In genomic region chr12:53246581-53247490, GRCm38 (mm10) we compare ENCODE assay signal across 8 mouse cellular contexts. TPM values are rescaled to one million over a fixed set of nuclear protein-coding genes. Genes with fewer than 3 reads are reported as not detected.
A peak's percentile ranks its signal among the peaks of the same experiment; 100 is the strongest.
DNase-seq lines count a peak whose midpoint lies in the region; ATAC-seq lines count a peak whose summit lies in the region.

No protein-coding gene starts in this region.

- under 1% methylated on average over 28 of the region's 28 CpGs for WGBS in lung, embryonic 16.5 days
- 1% methylated on average over 28 of the region's 28 CpGs for WGBS in hindbrain, embryonic 12.5 days
- WGBS in liver, embryonic 13.5 days (ENCODE audit: insufficient replicate concordance) = 1% methylated on average over 28 of the region's 28 CpGs
- WGBS in stomach, embryonic 14.5 days = 1% methylated on average over 28 of the region's 28 CpGs

- H3K27me3 ChIP-seq in lung, embryonic 16.5 days (ENCODE audit: control insufficient read depth, insufficient read depth, low read depth, low read length) = peaks cover 78% of the 10 kb centered on the region
- peaks cover 3% of the 10 kb centered on the region for H3K27me3 ChIP-seq in hindbrain, embryonic 12.5 days
- H3K27me3 ChIP-seq in liver, embryonic 13.5 days = peaks cover 74% of the 10 kb centered on the region
- peaks cover 39% of the 10 kb centered on the region for H3K27me3 ChIP-seq in stomach, embryonic 14.5 days (ENCODE audit: control insufficient read depth, insufficient read depth, low read length)

- H3K9me3 ChIP-seq in lung, embryonic 16.5 days (ENCODE audit: control insufficient read depth, low read length) = no peaks in the 10 kb centered on the region
- no peaks in the 10 kb centered on the region for H3K9me3 ChIP-seq in hindbrain, embryonic 12.5 days (replicated peaks)
- H3K9me3 ChIP-seq in liver, embryonic 13.5 days (replicated peaks) = no peaks in the 10 kb centered on the region
- H3K9me3 ChIP-seq in stomach, embryonic 14.5 days (ENCODE audit: control insufficient read depth, low read depth, low read length) = no peaks in the 10 kb centered on the region

- DNase-seq in adrenal gland, postnatal 10 days = peak; percentile 12
- no peak for DNase-seq in adrenal gland, postnatal 4 days (ENCODE audit: low spot score in 2 of 2)
- no peak for DNase-seq in lung, adult 18-20 months
- no peak for DNase-seq in liver, embryonic 13.5 days
- DNase-seq in ovary, postnatal 10 days (ENCODE audit: low spot score) = no peak

- H3K4me1 ChIP-seq in lung, embryonic 16.5 days (replicated peaks; ENCODE audit: control insufficient read depth, insufficient read depth, low read length) = peaks cover 27% of the 10 kb centered on the region
- H3K4me1 ChIP-seq in hindbrain, embryonic 12.5 days = peaks cover 34% of the 10 kb centered on the region
- H3K4me1 ChIP-seq in liver, embryonic 13.5 days (replicated peaks) = no peaks in the 10 kb centered on the region
- H3K4me1 ChIP-seq in stomach, embryonic 14.5 days (ENCODE audit: control insufficient read depth, insufficient read depth, low read length) = peaks cover 13% of the 10 kb centered on the region; the same call in 1 of the 2 replicates

- H3K4me2 ChIP-seq in lung, embryonic 16.5 days (ENCODE audit: low read depth, low read length) = peak overlapping the region; percentile 48
- peak overlapping the region; percentile 75 for H3K4me2 ChIP-seq in hindbrain, embryonic 12.5 days (replicated peaks)
- peak overlapping the region; percentile 38 for H3K4me2 ChIP-seq in liver, embryonic 13.5 days
- peak overlapping the region; percentile 95 for H3K4me2 ChIP-seq in stomach, embryonic 14.5 days (replicated peaks; ENCODE audit: low read depth, low read length)

- no peak overlapping the region for H3K27ac ChIP-seq in lung, embryonic 16.5 days (ENCODE audit: low read length)
- peak overlapping the region; percentile 96 for H3K27ac ChIP-seq in hindbrain, embryonic 12.5 days
- no peak overlapping the region for H3K27ac ChIP-seq in liver, embryonic 13.5 days
- no peak overlapping the region for H3K27ac ChIP-seq in stomach, embryonic 14.5 days (ENCODE audit: low read length)

- no peaks in the 10 kb centered on the region for H3K36me3 ChIP-seq in lung, embryonic 16.5 days (ENCODE audit: control insufficient read depth, insufficient read depth, low read length)
- H3K36me3 ChIP-seq in hindbrain, embryonic 12.5 days = no peaks in the 10 kb centered on the region
- no peaks in the 10 kb centered on the region for H3K36me3 ChIP-seq in liver, embryonic 13.5 days
- H3K36me3 ChIP-seq in stomach, embryonic 14.5 days (ENCODE audit: control insufficient read depth, insufficient read depth, low read length) = no peaks in the 10 kb centered on the region

- ATAC-seq in lung, embryonic 16.5 days (ENCODE audit: low read depth) = no peak
- peak; percentile 55 for ATAC-seq in hindbrain, embryonic 12.5 days (ENCODE audit: low FRiP score)
- ATAC-seq in liver, embryonic 13.5 days (ENCODE audit: low read depth) = no peak
- ATAC-seq in stomach, embryonic 14.5 days (ENCODE audit: insufficient number of reproducible peaks, insufficient read depth, low FRiP score, low read depth) = peak; percentile 56; the same call in 1 of the 2 replicates

- H3K4me3 ChIP-seq in lung, embryonic 16.5 days (ENCODE audit: low read length) = peak overlapping the region; percentile 28
- peak overlapping the region; percentile 88 for H3K4me3 ChIP-seq in hindbrain, embryonic 12.5 days
- H3K4me3 ChIP-seq in liver, embryonic 13.5 days (replicated peaks) = peak overlapping the region; percentile 14; the same call in 1 of the 2 replicates
- peak overlapping the region; percentile 48 for H3K4me3 ChIP-seq in stomach, embryonic 14.5 days (ENCODE audit: low read depth, low read length)

- no peak overlapping the region; the same call in 1 of the 2 replicates for H3K9ac ChIP-seq in lung, embryonic 16.5 days (ENCODE audit: low read length)
- peak overlapping the region; percentile 92 for H3K9ac ChIP-seq in hindbrain, embryonic 12.5 days
- no peak overlapping the region for H3K9ac ChIP-seq in liver, embryonic 13.5 days
- no peak overlapping the region for H3K9ac ChIP-seq in stomach, embryonic 14.5 days (replicated peaks; ENCODE audit: low read depth, low read length)

RNA-seq across cellular contexts. Expression of gene Npas3, which starts 1.6 kb away (rescaled TPM):
- 1 to 10 TPM; 2.4 to 3.5 TPM for total RNA-seq in adrenal gland, postnatal 10 days (2021)
- total RNA-seq in adrenal gland, postnatal 4 days (2021) = 1 to 10 TPM; 3.4 to 5.0 TPM
- polyA plus RNA-seq in lung, embryonic 16.5 days (2015; fragmentation: Nextera tagmentation; extraction: Ambion mirVana) = 0.28 and 0.64 TPM in 2 replicates
- 24.9 and 26.2 TPM in 2 replicates for polyA plus RNA-seq in hindbrain, embryonic 12.5 days (2016; fragmentation: Nextera tagmentation; extraction: Ambion mirVana)
- 0.15 and 0.16 TPM in 2 replicates for polyA plus RNA-seq in liver, embryonic 13.5 days (2015; fragmentation: Nextera tagmentation; extraction: Ambion mirVana)
- 3.4 and 4.5 TPM in 2 replicates for polyA plus RNA-seq in stomach, embryonic 14.5 days (2014; fragmentation: Nextera tagmentation; extraction: Ambion mirVana)

Comparison
In these comparisons a context has a peak if more than half of its experiments do, and no peak if none do; other contexts are left out.
1. ATAC-seq: peak in hindbrain, embryonic 12.5 days (single experiment) and stomach, embryonic 14.5 days (single experiment); none in lung, embryonic 16.5 days (single experiment) and liver, embryonic 13.5 days (single experiment).
2. H3K4me2 ChIP-seq: peak in every context shown above with its lines; median percentile 95 in stomach, embryonic 14.5 days; 75 in hindbrain, embryonic 12.5 days; 48 in lung, embryonic 16.5 days; 38 in liver, embryonic 13.5 days.
3. H3K4me3 ChIP-seq: peak in every context shown above with its lines; median percentile 88 in hindbrain, embryonic 12.5 days; 48 in stomach, embryonic 14.5 days; 28 in lung, embryonic 16.5 days; 14 in liver, embryonic 13.5 days.